ENCODE assay signal across 1 mouse cellular context in the genomic region with DNA sequence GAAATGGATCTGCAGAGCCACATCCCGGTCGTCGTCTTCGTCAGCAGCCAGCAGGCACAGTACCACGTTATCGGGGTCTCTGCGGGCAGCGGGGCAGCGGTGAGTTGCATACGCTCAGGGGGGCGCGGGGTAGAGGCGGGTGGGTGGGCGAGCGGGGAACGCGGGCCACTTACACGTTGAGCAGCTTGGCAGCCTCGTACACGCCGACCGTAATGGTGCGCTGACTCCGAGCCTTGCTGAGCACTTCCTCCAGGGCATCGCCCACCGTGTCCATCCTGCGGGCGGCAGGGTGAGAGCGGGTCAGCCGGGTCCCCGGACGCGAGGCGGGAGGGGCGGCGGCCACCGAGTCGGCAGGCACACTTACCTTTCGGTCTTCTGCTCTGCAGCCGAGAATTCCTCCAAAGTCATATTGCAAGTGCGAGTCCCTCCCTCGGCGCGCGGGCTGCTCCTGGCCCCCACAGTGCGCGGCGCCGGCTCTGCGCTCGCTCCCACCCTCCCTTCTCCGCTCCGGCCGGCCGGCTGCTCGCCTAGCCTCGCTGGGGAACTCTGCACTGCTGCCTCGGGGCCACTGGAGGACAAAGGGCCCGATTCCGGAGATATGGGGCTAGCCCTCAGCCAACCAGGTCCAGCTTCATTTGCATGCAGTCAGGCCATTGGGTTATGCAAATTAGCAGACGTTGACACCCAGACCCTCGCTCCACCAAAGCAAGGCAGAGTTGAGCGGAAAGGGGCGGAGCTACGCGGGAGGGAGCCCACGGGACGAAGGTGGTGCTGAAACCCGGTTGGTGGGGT.
TF ChIP-seq lines count a peak whose summit lies in the region.

TSS of gene Gadd45a (minus strand) at position 621 of the 792 bp plus-strand sequence.

TF ChIP-seq in myocyte, 11 proteins besides CTCF, POLR2A, EP300 and RAD21 (continued from another document):
- peak; percentile 10 for TF ChIP-seq SRF (IDR thresholded peaks at IDR 0.05; ENCODE audit: control insufficient read depth, insufficient read length, low read depth)
- peak in 1 of 3 experiments; percentile 35 for TF ChIP-seq MYOG (IDR thresholded peaks at IDR 0.05; ENCODE audit: control insufficient read depth in 1 of 3, insufficient read depth in 1 of 3, insufficient read length in 2 of 3, low read depth in 2 of 3)
